Mouse (Mus musculus) MEL (cell line): Measurements from ENCODE around the gene Mtnr1a. TPM values are rescaled to one million over a fixed set of nuclear protein-coding genes. Genes with fewer than 3 reads are reported as not detected.

ENCODE experiments used
- DNase-seq: peaks from one replicate; pipeline ENCODE4 v3.0.0; 2011; ENCODE audit warnings: low read depth, low spot score
- H3K27ac ChIP-seq: 2 replicates; pipeline ENCODE4 v1.5.1; 2012; ENCODE audit warnings: low read depth, mild to moderate bottlenecking, control low read depth, low read length, moderate library complexity; ENCODE audit not compliant: control insufficient read depth
- H3K27me3 ChIP-seq, 2 experiments: fragments of 150-350 bp in 1 of 2; sonication (generic) in 1 of 2; 2 replicates each; pipeline ENCODE4 v1.6.1; 2012; ENCODE audit warnings: low read length in 2 of 2, mild to moderate bottlenecking in 2 of 2, improper control_type of control experiment in 1 of 2, moderate library complexity in 1 of 2; ENCODE audit not compliant: insufficient read depth in 2 of 2, control insufficient read depth in 1 of 2
- H3K36me3 ChIP-seq, 2 experiments: 2 replicates each; pipeline ENCODE4 v1.6.1; 2012 to 2014; ENCODE audit warnings: low read length in 2 of 2, improper control_type of control experiment in 1 of 2, inconsistent platforms in 1 of 2, mild to moderate bottlenecking in 1 of 2; ENCODE audit not compliant: insufficient read depth in 2 of 2, control insufficient read depth in 1 of 2
- H3K4me1 ChIP-seq, 2 experiments: fragments of 150-350 bp in 1 of 2; sonication (generic) in 1 of 2; 2 replicates each; pipeline ENCODE4 v1.6.1; 2012; ENCODE audit warnings: low read length in 2 of 2, improper control_type of control experiment in 1 of 2, mild to moderate bottlenecking in 1 of 2; ENCODE audit not compliant: insufficient read depth in 2 of 2, control insufficient read depth in 1 of 2
- H3K4me3 ChIP-seq, 2 experiments: fragments of 150-350 bp in 1 of 2; sonication (generic) in 1 of 2; 2 replicates each; pipeline ENCODE4 v1.5.1; 2012; ENCODE audit warnings: low read depth in 2 of 2, low read length in 2 of 2, mild to moderate bottlenecking in 2 of 2, moderate library complexity in 2 of 2, control low read depth in 1 of 2, improper control_type of control experiment in 1 of 2; ENCODE audit not compliant: control insufficient read depth in 1 of 2, insufficient read depth in 1 of 2
- H3K79me2 ChIP-seq: 2 replicates; pipeline ENCODE4 v1.6.1; 2012; ENCODE audit warnings: mild to moderate bottlenecking, low read length, moderate library complexity; ENCODE audit not compliant: control insufficient read depth, poor library complexity, insufficient read depth
- H3K9ac ChIP-seq: 2 replicates; pipeline ENCODE4 v1.6.1; 2012; ENCODE audit warnings: low read depth, mild to moderate bottlenecking, control low read depth, low read length, moderate library complexity; ENCODE audit not compliant: control insufficient read depth, poor library complexity, severe bottlenecking
- H3K9me3 ChIP-seq: fragments of 150-350 bp; sonication (generic); replicated peaks from 2 replicates; pipeline ENCODE4 v1.6.1; 2012; ENCODE audit warnings: mild to moderate bottlenecking, low read length, improper control_type of control experiment, moderate library complexity; ENCODE audit not compliant: insufficient read depth
- BHLHE40 ChIP-seq: IDR thresholded peaks from 2 replicates; pipeline ENCODE4 v1.6.1; 2012; ENCODE audit warnings: low read depth, mild to moderate bottlenecking, inconsistent platforms, low read length, improper control_type of control experiment, borderline replicate concordance
- CTCF ChIP-seq, 3 experiments: IDR thresholded peaks in 2 of 3; conservative IDR thresholded peaks in 1 of 3; 2 replicates each; pipeline ENCODE4 v1.5.1; 2011 to 2012; ENCODE audit warnings: low read length in 3 of 3, low read depth in 2 of 3, mild to moderate bottlenecking in 2 of 3, improper control_type of control experiment in 1 of 3, inconsistent platforms in 1 of 3, mixed read lengths in 1 of 3, moderate library complexity in 1 of 3; ENCODE audit not compliant: control insufficient read depth in 1 of 3, insufficient read depth in 1 of 3, poor library complexity in 1 of 3, severe bottlenecking in 1 of 3
- MEF2A ChIP-seq: IDR thresholded peaks from 2 replicates; pipeline ENCODE4 v1.6.1; 2014; ENCODE audit warnings: low read depth, mild to moderate bottlenecking, inconsistent platforms, low read length, improper control_type of control experiment; ENCODE audit not compliant: poor library complexity, insufficient replicate concordance, severe bottlenecking; ENCODE audit errors: extremely low read depth
- POLR2A ChIP-seq, 2 experiments: IDR thresholded peaks; 2 replicates each; pipeline ENCODE4 v1.6.1; 2011 to 2012; ENCODE audit warnings: low read length in 2 of 2, mild to moderate bottlenecking in 2 of 2, control low read depth in 1 of 2, improper control_type of control experiment in 1 of 2, low read depth in 1 of 2, moderate library complexity in 1 of 2; ENCODE audit not compliant: control insufficient read depth in 1 of 2, insufficient read depth in 1 of 2, poor library complexity in 1 of 2
- POLR2AphosphoS2 ChIP-seq: IDR thresholded peaks from 2 replicates; pipeline ENCODE4 v1.6.1; 2011; ENCODE audit warnings: low read length, improper control_type of control experiment
- RAD21 ChIP-seq: IDR thresholded peaks from 2 replicates; pipeline ENCODE4 v1.6.1; 2011; ENCODE audit warnings: mild to moderate bottlenecking, low read depth, low read length, improper control_type of control experiment
- RCOR1 ChIP-seq: IDR thresholded peaks from 2 replicates; pipeline ENCODE4 v1.6.1; 2012; ENCODE audit warnings: low read depth, mild to moderate bottlenecking, inconsistent platforms, low read length, improper control_type of control experiment
- SIN3A ChIP-seq: IDR thresholded peaks from 2 replicates; pipeline ENCODE4 v1.6.1; 2012; ENCODE audit warnings: low read length, improper control_type of control experiment, inconsistent platforms
- USF1 ChIP-seq: IDR thresholded peaks from 2 replicates; pipeline ENCODE4 v1.6.1; 2014; ENCODE audit warnings: low read depth, mild to moderate bottlenecking, inconsistent platforms, low read length, improper control_type of control experiment, moderate library complexity
- USF2 ChIP-seq, 2 experiments: IDR thresholded peaks; 2 replicates each; pipeline ENCODE4 v1.6.1; 2011 to 2012; ENCODE audit warnings: improper control_type of control experiment in 2 of 2, low read length in 2 of 2, borderline replicate concordance in 1 of 2, inconsistent platforms in 1 of 2, low read depth in 1 of 2, mild to moderate bottlenecking in 1 of 2; ENCODE audit not compliant: insufficient read depth in 1 of 2
- ZC3H11A ChIP-seq: IDR thresholded peaks from 2 replicates; pipeline ENCODE4 v1.6.1; 2012; ENCODE audit warnings: low read depth, mild to moderate bottlenecking, inconsistent platforms, low read length, improper control_type of control experiment
- polyA plus RNA-seq, 2 experiments: library from polyadenylated mRNA; stranded (reverse) in 1 of 2; unstranded in 1 of 2; fragments of >175 nt in 1 of 2; fragments of >200 nt in 1 of 2; gene quantifications; 2 replicates each; pipeline versions ENCODE4 v1.2.1 to v1.2.4; 2012; ENCODE audit warnings: low replicate concordance in 2 of 2, low read depth in 1 of 2; ENCODE audit not compliant: insufficient read length in 2 of 2, insufficient read depth in 1 of 2, missing spikeins in 1 of 2
- total RNA-seq: library from RNA; depleted of rRNA; stranded (reverse); fragments of 300-350 nt; gene quantifications from 2 replicates; pipeline ENCODE4 v1.2.3, GENCODE M21; 2012

Gene Mtnr1a
- total and polyA plus RNA-seq, 3 experiments, result 0.28 TPM; not detected in 2

- no peaks in the 10 kb centered on the region for H3K4me1 ChIP-seq
- H3K9me3 ChIP-seq, result no peaks in the 10 kb centered on the region
- H3K27ac ChIP-seq, result no peak overlapping the region
- H3K36me3 ChIP-seq, result no peaks in the 10 kb centered on the region
- no peak overlapping the region for H3K9ac ChIP-seq
- TF ChIP-seq MEF2A, result no peak
- TF ChIP-seq CTCF (IDR thresholded peaks at IDR 0.05 in 2 of 3, conservative IDR thresholded peaks at IDR 0.05 in 1 of 3; ENCODE audit: control insufficient read depth in 1 of 3, insufficient read depth in 1 of 3, low read depth in 2 of 3, low read length in 3 of 3, poor library complexity in 1 of 3, severe bottlenecking in 1 of 3), result no peak
- TF ChIP-seq RAD21, result no peak
- TF ChIP-seq POLR2A (IDR thresholded peaks at IDR 0.05; ENCODE audit: control insufficient read depth in 1 of 2, insufficient read depth in 1 of 2, low read depth in 1 of 2, low read length in 2 of 2, poor library complexity in 1 of 2), result no peak
- TF ChIP-seq RCOR1, result no peak
- TF ChIP-seq ZC3H11A, result no peak
- no peak for TF ChIP-seq POLR2AphosphoS2
- DNase-seq, result no peak
- H3K27me3 ChIP-seq, result no peaks in the 10 kb centered on the region
- no peaks in the 10 kb centered on the region for H3K79me2 ChIP-seq
- no peak overlapping the region for H3K4me3 ChIP-seq
Observed at GRCm38 (mm10) chr8:45093599-45093998, 24.7 kb downstream of the Mtnr1a start.

GRCm38 (mm10) chr8:45109371-45110063 is 40.6 kb downstream of the Mtnr1a start:
- Histone ChIP-seq H3K4me1 (no peaks in the 10 kb centered on the region), H3K27ac (no peak overlapping the region), H3K9ac (no peak overlapping the region)
- TF ChIP-seq SIN3A, result no peak
- TF ChIP-seq USF2 (IDR thresholded peaks at IDR 0.05; ENCODE audit: borderline replicate concordance in 1 of 2, insufficient read depth in 1 of 2, low read depth in 1 of 2, low read length in 2 of 2), result no peak
- TF ChIP-seq, all 39 proteins: peak for 0
- Histone ChIP-seq H3K4me3 (peak overlapping the region in 1 of 2 experiments; percentile 61; a peak in 2 of 4 replicates), H3K36me3 (no peaks in the 10 kb centered on the region), H3K27me3 (no peaks in the 10 kb centered on the region), H3K9me3 (no peaks in the 10 kb centered on the region), H3K79me2 (no peaks in the 10 kb centered on the region)
- DNase-seq, result no peak

- 0 out of 2 replicates have a peak, but pooled peaks have one; percentile 8 for TF ChIP-seq BHLHE40
- peak; percentile 74 for TF ChIP-seq USF1
- no peak for TF ChIP-seq POLR2A (IDR thresholded peaks at IDR 0.05; ENCODE audit: control insufficient read depth in 1 of 2, insufficient read depth in 1 of 2, low read depth in 1 of 2, low read length in 2 of 2, poor library complexity in 1 of 2)
- TF ChIP-seq USF2 (IDR thresholded peaks at IDR 0.05; ENCODE audit: borderline replicate concordance in 1 of 2, insufficient read depth in 1 of 2, low read depth in 1 of 2, low read length in 2 of 2), result 0 out of 4 replicates have a peak, but pooled peaks of 1 of the 2 experiments have one; percentile 43
Observed at GRCm38 (mm10) chr8:45110064-45110812, 41.3 kb downstream of the Mtnr1a start.

More at GRCm38 (mm10) chr8:45110064-45110812, 41.3 kb downstream of the Mtnr1a start:
- no peaks in the 10 kb centered on the region for H3K36me3 ChIP-seq
- DNase-seq, result peak; percentile 41
- H3K9me3 ChIP-seq, result no peaks in the 10 kb centered on the region
- no peaks in the 10 kb centered on the region for H3K27me3 ChIP-seq
- no peaks in the 10 kb centered on the region for H3K79me2 ChIP-seq
- peak overlapping the region; percentile 48; the same call in 1 of the 2 replicates for H3K9ac ChIP-seq
- no peak overlapping the region for H3K27ac ChIP-seq
- peak overlapping the region; percentile 33 to 61 for H3K4me3 ChIP-seq
- H3K4me1 ChIP-seq, result no peaks in the 10 kb centered on the region
